Mouse (Mus musculus): Measurements from ENCODE around the gene Rap1b.
A peak's percentile ranks its signal among the peaks of the same experiment; 100 is the strongest.

The Rap1b gene

DNA sequence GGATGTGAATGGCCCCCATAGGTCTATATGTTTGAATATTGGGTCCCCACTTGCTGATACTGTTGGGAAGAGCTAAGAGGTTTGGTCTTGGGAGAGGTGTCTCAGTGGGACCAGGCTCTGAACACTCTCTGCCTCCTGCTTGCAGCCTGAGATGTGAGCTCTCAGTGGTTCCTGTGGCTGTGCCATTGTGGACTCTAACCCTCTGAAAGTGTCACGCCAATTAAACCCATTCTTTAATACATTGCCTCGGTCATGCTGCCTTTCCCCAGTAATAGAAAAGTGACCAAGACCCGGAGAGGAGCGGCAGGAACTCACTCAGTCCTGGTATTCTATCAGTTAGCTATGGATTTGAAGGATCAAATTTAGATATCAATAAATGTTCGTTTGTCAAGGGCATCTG lies 12.4 kb upstream of the Rap1b start:
- DNase-seq (ENCODE audit: low spot score) = no peak

DNA sequence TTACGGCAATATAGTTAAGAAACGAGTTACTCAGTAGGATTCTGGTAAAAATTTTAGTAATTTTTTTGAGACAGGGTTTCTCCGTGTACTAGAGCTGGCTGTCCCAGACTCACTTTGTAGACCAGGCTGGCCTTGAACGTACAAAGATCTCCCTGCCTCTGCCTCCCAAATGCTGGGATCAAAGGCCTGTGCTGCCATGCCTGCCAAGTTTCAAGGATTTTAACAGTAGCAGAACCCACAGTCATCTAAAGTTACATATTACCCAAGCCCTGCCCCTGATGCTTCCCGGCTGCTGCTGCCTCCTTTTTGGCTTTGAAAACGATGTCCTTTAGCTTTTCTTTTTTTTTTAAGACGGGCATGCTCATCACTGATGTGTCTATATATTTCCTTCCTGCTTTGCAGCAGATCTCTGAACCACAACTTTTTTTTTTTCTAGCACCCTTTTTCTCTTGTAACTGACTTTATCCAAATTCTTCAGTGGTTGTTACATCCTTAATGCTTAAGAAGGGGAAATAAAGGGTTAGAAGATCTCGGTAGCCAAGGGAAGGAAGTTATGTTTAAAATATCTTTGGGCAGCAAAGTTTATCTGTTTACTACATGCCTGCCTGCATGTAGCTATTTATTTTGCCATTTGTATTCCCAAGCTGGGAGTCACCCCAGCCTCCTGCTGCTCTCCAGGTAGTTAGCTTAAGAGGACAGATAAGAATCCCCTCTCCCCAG lies 10.3 kb upstream of the Rap1b start:
- DNase-seq (ENCODE audit: low spot score) = no peak

DNA sequence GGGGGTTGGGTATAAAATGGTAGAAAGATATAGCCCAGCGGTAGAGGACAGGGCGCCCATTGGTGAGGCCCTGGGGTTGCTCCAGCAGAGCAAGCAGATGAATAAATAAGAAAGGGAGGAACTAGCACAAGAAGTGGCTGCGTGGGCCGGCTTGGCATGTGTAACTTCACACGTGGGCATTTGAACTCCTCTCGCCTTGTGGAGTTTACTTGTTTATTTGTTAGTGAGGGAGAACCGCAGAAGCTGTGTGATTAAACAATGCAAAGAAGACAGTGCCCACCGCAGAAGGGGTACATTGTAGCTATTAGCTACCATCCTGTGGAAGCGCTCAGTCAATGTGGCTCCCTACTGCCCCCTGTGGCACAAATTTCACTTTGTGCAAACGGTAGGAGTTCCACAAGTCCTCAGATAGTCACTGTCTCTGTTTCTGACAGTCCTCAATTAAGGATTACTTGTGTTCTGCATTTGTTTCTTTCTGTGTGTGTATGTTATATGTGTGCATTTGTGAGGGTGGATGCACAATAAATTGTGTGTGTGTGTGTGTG lies 6.9 kb upstream of the Rap1b start:
- DNase-seq (ENCODE audit: low spot score) = no peak

DNA sequence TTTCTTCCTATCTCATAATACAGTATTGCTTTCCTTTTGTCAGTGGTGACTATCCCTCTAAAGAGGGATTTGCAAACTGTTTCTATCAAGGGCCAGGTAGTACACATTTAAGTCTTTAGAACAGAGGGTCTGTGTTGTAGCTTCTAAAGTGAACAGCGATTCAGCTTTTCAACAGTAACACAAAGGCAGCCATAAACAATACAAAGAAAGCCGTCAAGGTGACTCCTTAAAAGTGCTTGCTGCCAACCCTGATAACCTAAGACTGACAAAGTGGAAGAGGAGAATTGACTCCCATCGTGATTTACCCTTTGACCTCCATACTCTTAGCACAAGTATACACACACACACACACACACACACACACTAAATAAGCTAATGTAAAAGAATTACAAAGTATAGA lies 3.1 kb upstream of the Rap1b start:
- no peak for DNase-seq (ENCODE audit: low spot score)

DNA sequence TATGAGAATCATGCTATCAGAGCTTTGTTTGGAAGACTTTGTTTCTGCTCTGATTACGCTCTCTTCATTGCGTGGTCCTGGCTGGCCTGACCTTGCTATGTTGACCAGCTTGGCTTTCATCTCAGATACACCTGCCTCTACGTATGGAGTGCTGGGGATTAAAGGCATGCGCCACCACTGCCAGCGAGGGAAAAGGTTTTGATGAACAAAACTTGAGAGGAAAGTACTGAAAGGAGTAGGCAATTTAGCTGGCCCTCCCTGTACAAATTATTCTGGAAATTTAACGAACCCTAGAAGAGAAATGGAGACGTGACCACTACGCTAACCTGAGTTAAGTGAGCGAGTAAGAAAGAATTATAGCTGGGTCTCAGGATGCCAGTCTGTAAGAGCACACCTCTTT lies 961 bp upstream of the Rap1b start:
- no peak for DNase-seq (ENCODE audit: low spot score)

DNA sequence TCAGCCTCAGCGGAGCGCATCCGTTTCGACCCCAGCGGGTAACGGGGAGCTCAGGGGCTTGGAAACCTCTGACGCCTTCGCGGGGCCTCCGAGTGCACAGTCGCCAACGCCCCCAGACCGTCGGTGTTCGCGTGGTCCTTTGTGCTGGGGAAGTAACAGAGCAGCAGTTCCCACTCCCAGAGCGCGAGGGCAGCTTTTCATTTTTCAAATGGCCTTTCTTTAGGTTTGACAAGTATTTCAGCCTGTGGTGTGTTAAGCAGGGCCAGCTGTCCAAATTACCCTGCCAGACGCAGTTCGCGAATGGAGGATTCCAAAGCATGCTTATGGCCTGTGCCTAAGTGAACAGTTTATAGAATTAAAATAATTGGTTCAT lies 411 bp upstream of the Rap1b start:
- no peak for DNase-seq (ENCODE audit: low spot score)

DNA sequence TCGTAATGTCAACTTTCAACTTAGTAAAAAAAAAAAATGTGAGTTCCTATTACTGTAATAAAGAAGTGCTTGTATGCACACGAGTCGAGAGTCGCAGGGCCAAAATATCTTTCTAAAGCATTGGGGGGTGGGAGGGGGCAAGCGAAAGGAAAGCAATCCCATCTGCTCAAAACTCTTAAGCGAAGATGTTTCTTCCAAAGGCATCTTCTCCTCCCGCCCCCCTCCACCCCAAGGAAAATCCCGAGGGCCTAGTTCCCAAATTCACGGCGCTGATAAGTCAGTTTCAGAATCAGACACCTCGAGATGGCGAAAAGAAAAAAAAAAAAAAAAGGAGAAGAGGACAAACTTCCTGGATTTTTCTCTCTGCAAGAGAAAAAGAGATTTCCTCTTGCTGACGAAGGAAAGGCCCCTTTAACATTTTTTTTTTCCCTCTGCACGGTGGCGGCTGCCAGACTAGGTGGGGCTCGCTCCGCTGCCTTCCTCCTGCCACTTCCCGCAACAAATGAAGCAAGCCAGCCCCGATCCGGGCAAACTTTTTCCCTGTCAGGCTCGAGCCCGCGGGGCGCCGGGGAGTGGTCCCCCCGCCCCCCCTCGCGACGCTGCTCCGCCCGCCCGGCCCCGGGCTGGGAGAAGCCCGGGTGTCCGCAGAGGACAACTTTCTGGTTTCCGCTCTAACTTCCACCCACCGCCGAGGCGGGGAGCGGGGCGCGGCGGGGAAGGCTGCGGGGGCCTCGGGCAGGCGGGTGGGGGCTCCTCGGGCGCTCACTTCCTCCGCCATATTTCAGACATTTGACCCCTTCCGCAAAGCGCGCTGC lies 846 bp downstream of the Rap1b start:
- peak; percentile 78 for DNase-seq (ENCODE audit: low spot score)

DNA sequence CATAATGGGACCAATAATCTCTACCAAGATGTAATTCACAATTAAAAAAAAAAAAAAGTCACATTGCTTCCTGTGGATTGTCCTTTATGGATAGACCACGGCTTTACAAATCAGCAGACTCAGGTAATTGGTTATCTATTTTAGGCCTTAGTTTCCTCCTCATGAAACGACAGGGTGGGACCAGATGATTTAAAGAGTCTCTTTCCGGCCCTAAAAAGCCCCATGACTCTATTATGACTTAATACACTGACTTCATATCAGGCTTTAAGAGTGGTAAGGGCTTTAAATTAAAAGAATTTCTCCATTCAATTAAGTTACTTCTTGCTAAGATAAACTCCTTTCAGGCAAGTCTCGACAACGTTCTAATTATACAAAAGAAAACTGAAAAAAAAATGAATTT lies 1.6 kb downstream of the Rap1b start:
- DNase-seq (ENCODE audit: low spot score) = no peak

DNA sequence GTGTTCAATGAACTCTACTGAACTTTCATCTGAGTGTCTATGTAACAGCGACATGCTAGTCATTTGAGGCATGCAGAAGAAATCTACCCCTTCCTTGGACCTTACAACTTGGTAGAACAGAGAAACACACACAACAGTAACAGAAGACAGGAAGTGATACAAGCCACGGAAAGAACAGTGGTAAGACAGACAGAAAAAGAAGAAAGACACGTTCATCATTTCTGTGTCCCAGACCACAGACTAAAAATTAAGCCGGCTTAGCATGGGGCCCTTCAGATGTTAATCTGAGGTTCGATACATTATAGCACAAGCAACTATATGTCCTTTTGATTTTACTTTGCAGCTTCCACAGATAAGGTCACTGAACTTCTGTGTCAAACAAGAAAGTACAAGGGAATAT lies 2.1 kb downstream of the Rap1b start:
- no peak for DNase-seq (ENCODE audit: low spot score)

DNA sequence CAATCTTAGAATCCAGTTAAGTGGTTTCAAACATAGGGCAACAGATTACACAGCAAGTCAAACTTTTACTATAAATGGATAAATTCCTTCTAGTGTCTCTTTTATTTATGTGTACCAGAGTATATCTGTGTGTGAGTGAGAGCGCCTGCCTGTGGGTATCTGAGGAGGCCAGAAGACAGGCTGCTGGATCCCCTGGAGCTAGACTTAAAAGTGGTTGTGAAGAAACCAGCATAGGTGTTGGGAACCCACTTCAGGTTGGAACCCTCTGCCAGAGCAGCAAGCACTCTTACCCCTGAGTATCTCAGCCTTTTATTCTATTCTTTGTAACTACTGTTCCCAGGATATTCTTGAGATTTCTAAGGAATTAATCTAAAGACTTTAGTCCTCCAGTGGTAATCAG lies 4.1 kb downstream of the Rap1b start:
- DNase-seq (ENCODE audit: low spot score) = no peak

DNA sequence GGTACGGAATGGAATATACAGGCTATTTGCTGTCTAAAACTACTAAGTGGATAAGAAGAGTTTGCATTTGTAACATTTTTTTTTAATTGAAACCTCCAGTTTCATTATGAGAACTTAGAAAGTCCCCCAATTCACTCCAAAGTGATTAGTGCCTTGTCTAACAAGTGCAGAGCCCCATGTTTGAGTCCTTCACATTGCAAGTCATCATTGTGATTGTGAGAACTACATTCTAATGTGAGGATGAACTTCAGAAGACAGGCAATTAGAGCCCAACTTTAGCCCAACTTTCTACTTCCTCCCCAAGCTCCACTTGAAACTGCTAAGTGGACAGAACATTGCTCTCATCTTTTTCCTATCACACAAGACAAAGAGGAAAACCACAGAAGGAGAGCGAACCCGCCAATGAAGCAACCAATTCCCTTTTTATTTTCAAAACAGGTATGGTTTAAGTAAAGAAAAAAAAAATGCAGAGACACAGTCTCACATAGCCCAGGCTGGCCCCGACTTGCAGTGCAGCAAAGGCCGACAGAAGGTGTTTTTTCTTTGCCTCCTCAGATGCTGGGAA lies 5.3 kb downstream of the Rap1b start:
- no peak for DNase-seq (ENCODE audit: low spot score)

DNA sequence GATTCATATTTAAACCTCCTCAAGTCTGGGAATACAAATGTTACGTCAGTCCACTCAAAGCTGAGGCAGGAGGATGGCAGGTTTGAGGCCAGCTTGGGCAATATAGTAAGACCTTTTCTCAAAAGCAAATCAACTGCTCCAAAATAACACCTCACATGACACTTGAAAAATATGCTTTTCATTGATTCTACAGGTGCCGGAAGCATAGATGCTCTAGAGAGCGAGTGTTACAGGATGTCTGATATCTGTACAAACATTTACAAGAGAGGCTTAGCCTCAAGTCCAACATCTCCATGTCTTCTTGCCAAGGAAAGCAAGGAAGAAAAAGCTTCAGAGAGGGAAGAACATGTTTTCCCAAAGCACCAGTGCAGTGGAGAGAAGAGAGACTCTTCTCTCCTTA lies 6.1 kb downstream of the Rap1b start:
- DNase-seq (ENCODE audit: low spot score) = no peak

DNA sequence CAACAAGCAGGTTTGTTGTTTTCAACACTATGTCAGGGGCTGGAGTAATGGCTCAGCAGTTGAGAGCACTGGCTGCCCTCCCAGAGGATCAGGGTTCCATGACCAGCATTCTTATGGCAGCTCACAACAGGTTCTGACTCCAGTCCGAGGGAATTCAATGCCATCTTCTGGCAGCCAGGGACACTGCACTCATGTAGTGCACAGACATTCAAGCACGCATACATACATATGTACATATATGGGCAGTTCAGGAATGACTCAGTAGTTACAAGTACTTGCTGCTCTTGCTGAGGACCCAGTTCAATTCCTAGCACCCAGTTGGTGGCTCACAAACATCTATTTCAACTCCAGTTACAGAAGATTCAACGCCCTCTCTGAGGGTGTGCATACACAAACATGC lies 6.9 kb downstream of the Rap1b start:
- DNase-seq (ENCODE audit: low spot score) = no peak

DNA sequence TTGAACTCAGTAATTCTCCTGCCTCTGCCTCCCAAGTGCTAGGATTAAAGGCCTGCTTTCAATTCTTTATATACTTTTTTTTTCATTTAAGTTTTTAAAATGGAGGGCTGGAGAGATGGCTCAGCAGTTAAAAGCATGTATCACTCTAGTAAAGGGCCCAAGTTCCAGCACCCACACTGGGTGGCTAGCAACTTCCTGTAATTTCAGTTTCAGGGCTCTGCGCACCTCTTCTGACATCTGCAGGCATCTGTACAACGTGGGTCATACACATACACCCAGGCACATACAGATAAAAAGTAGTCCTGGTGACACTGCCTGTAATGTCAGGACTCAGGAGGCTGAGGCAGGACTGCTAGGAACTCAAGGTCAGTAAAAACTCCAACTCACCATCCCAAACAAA lies 9.5 kb downstream of the Rap1b start:
- DNase-seq (ENCODE audit: low spot score) = no peak

DNA sequence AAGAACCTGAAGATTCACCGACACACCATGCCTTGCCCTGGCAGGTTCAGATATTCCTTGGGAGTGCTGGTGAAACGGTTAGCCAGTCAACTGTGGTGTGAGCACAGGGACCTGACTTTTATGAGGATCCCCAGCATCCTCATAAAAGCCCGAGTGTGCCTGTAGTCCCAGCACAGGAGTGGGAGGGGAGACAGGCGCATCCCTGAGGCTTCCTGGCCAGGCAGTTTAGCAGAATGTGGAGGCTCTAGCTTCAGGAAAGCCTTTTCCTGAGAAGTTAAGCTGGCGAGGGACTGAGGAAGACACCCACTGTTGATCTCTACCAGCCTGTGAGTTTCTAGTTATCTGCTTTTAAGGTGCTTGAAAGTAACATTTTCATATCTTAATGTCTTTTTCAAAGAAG lies 10.4 kb downstream of the Rap1b start:
- no peak for DNase-seq (ENCODE audit: low spot score)

DNA sequence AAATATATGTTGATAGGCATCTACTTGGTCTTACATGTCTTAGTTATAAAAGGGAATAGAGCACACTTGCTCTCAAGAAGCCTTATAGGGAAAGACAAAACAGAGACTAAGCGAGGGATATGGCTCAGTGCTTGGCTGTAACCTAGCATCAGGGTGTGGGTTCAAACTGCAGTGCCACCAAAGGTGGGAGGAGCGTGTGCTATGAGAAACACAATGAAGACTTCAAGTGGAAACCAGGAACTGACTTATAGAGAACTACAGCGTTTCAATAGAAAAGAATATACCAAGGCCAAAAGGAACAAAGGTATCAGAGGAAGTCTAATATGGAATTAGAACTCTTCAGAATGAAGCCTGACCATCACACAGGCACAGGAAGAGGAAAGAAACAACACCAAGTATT lies 15.0 kb downstream of the Rap1b start:
- DNase-seq (ENCODE audit: low spot score) = no peak

DNA sequence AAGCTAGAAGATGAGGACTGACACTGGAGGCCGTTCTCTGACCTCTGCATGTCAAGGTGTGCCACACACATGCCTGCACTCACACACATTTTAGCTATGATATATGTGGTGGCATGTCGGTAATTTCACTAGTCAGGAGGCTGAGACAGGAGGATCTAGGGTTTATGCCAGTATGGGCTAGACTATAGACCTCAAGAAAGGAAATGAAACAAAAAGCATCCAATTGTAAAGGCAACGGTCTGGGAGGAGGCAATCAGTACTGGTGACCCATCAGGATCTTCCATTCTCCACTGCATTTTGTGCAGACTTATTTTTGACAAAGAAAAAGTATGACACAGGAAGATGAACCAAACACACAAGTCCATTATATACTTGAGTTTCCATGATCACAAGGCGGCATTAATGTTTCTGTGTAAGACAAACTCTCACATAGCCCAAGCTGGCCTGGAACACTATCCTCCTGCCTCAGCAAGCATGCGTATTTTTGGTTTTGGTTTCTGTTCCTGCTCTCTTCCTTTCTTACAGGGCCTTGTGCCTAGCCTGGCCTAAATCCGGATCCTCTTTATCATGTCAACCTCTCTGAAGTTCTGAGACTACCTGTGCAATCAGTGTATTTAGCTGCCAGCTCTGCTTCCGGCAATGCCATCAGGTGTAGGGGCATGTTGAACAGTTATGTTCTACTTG lies 16.2 kb downstream of the Rap1b start:
- no peak for DNase-seq (ENCODE audit: low spot score)

DNA sequence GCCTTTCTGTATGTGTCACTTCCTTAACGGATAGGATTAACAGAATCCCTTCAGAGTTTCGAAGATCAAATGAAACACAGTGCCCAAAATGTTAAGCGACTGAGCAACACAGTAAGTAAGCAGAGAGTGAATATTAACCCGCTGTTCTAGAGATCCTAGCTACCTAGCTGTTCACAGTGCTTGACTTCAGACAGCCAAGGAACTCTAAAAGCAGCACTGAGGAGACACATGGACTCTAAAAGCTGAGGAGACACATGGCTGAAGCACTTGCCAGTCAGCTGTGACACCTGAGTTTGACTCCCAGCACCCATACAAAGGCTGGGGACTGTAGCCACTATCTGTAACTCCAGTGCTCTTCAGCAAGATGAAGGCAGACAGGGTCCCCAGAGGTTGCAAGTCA lies 16.8 kb downstream of the Rap1b start:
- DNase-seq (ENCODE audit: low spot score) = no peak

DNA sequence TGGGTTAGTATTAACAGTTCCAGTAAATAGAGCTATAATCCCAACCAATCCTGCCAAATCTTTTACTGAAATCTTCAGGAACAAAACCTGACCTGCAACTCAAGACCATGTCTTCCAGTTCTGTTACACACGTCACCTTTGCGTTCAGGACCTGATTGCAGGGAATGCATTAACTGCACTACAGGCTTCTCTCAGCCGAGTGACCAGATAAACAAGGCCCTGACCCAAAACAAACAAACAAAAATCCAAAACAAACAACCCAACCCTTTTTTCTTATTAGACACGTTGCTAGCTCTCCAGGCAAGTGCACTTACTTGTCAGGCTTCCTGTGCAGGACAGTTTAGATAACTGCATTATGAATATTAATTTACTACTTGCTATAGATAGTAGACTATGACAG lies 17.3 kb downstream of the Rap1b start:
- DNase-seq (ENCODE audit: low spot score) = no peak

DNA sequence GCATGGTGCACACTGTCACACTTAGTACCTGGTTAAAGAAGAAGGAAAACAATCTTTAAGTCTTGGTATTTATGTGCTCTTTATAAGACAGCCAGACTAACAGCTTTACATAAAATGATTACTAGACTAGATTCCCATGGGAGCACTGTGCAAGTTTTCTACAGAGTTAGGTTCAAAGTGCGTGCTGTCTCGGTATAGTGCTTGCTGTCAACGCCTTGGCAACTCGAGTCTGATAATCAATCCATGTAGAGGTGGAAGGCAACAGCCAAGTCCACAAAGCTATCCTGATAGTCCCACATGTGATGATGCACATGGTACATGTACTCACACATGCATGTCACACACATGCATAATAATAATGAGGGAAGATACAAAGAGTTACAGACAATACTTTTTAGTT lies 21.2 kb downstream of the Rap1b start:
- no peak for DNase-seq (ENCODE audit: low spot score)

DNA sequence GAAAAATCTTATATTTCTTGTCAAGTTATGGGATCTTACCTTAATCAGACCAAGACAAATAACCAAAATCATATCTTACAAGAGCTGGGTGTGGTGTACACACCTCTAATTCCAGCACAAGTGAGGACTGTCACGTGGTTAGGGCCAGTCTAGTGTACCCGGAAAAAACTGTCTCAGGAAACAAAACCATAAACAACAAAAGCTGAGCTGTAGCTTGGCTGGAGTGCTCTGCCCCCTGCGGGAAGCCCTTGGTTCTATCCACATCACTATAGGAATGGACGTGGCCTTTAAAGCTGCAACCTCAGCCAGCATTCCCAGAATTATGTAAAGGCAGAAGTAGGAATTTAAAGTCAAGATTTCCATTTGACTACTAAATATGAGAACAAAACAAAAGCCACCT lies 21.7 kb downstream of the Rap1b start:
- no peak for DNase-seq (ENCODE audit: low spot score)

DNA sequence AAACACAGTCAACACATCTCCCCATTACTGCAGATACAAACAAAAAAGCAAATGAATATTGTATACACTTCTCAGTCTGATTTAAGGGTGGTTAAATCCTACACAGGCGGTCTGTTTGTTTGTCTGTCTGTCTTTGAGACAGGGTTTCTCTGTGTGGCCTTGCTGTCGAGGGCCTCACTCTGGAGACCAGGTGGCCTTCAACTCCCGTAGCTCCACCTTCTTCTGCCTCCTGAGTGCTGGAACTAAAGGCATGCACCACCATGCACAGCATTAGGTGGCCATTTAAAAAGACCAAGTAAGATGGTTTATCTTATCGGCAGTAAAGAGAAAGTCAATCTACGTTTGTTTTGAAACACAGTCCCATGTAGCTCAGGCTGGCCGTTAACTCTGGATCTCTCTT lies 22.5 kb downstream of the Rap1b start:
- no peak for DNase-seq (ENCODE audit: low spot score)

DNA sequence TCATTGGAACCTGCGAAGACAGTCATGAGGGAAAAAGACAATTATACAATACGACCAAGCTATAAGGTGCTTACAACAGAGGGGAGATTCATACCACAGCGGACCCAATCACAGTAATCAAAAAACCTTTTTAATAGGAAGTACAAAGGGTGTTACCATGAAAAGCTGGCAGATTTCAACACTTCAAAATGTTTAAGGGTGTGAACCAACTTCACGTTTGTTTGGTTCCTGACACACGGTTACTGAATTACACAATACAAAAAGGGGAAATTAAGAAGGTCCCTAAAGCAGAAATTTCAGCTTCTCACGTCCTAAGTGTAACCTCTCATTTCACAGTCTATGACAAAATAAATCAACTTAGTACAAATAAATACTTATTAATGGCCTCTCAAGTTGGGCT lies 27.2 kb downstream of the Rap1b start:
- DNase-seq (ENCODE audit: low spot score) = no peak
